Mouse (Mus musculus) B cell, adult (primary cell): ENCODE measurements around the gene Gba. TPM values are rescaled to one million over a fixed set of nuclear protein-coding genes. Genes with fewer than 3 reads are reported as not detected.

Source experiments
- total RNA-seq: library from RNA; stranded (reverse); gene quantifications from 4 replicates; pipeline ENCODE4 v1.2.4, GENCODE M21; 2023; ENCODE audit not compliant: inconsistent age

The Gba gene
- total RNA-seq, result 87.6 to 95.2 TPM (median 90.4 TPM) in 4 replicates

DNA sequence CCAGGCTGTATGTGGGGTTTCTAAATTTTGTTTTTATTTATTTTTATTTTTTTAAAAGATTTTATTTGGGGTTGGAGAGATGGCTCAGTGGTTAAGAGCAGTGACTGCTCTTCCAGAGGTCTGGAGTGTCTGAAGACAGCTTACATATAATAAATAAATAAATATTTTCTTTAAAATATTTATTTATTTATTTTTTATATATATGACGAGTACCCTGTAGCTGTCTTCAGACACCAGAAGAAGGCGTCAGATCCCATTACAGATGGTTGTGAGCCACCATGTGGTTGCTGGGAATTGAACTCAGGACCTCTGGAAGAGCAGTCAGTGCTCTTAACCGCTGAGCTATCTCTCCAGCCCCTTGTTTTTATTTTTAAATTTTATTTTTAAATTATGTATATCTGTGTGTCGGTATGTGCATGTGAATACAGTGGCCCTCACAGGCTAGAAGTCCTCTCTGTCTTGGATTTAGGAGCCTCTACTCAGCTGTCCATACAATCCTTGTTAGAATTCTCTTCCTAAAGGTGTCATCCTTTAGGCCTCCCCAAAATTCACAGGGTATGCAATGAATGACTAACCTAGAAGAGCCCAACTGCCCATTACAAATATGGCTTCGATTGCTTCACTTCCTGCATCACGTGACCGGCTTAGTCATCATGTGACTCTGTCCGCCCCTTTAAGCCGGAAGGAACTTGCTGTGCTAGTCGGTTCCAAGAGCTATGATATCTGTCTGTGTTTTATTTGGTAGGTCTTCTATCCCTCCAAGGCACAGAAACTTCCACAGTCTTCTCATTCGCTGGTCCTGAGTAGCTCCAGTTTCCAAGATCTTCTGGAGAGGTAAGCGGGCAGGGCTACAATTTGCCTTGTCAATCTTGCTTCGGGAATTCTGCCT is at the start of gene Gba:
TSS of gene Gba (plus strand) at position 676 of the 889 bp plus-strand sequence.

DNA sequence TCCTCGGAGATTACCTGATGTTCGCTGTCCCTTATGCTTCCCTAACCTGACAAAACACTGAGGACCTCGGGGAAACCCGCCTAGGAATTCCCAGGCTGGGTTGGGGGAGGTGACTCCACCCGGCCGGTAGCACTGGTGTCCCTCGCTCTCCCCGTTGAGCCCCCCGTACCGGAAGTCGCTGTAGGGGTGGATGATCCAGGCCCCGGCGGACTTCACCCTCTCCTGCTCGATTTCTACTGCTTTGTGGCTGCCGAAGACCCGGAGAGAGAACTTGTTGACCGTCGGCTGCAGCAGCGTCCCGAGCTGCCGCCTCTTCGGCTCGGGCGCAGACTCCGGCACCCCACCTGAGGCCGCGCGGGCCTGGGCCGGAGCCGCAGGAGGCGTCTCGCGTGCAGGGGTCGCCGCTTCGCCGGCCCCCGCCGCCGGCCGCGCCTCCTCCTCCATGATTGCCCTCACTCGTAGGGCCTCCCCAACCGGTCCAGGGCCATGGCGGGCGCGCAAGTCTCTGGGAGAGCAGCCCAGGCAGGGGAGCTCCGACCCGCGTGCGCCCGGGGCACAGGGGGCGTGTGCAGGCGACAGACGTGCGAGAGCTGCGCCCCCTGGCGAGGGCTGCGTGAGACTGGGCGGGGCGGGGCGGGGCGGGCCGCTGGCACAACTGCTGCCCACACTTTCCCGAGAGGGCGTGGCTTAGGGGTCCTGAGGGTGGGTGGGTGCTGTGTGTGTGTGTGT is 42.9 kb upstream of the Gba start, which contains the start of gene Hcn3:
TSS of gene Hcn3 (minus strand) at position 581 of the 729 bp plus-strand sequence.

DNA sequence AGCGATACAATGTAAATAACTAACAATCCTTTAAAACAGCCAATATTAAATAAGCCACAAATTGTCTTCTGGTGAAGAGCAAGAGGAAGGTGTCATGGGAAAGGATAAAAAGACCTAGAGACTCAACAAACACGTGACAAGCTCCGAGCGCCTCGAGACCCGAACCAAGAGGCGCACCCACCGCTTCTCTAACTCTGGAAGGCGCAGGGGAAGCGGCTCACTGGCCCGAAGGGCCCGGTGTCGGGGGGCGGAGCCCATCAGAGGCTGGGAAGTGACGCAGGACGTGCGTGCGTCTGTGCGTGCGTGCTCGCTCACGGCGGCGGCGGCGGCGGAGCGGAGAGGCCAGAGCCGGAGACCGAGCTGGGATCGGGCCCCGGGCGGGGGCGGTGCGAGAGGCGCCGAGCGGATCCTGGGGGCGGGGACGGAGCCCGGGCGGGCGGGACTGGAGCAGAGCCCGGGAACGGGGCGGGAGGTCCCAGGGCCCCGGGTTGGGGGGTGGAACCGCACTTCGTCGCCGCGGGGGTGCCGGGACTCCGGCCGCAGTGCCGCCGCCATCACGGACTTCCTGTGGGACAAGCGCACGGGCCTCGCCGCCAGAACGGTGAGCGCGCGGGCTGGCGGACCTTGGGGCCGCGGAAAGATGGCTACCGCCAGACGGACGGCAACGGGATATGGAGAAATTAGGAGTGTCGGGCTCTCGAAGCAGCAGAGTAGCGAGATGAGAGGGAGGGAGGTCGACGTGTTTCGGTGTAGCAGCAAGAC is 38.0 kb upstream of the Gba start, which contains the start of gene Clk2:
TSS of gene Clk2 (plus strand) at position 290 of the 762 bp plus-strand sequence.

DNA sequence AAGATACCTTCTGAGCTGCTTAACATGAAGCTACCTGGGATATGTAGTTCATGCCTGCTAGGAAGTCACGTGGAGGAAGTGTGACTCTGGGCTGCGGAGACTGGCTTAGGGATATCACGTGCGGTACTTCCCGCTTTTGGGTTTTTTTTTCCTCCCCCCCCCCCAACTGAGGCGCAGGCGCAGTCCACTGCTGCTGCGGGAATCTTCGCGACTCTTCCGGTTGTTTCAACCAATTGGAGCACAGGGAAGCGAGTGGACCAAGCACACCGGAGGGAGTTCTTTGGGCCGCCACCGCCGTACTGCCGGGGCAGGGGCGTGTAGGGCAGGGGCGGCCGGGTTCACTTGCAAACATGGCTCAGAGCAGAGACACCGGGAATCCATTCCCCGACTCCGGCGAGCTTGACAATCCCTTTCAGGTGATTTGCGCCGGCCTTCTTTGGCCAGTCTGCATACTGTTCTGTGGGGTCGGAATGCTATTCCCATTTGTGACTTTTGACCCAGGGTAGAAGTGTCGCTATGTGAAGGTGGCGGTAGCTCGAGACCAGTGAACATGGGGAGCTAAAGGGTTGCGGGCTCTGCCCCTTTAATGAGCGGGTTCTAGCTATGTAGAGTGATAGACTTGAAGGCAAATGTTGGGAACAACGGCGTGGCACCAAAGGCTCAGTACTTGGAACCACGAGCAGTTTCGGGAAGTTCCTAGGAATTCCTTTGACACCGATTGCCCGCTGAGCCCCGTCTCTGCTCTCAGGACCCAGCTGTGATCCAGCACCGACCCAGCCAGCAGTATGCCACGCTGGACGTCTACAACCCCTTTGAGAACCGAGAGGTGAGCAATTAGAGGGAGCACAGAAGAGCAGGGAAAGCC is 25.3 kb upstream of the Gba start, which contains the start of gene Scamp3:
TSS of gene Scamp3 (plus strand) at position 232 of the 865 bp plus-strand sequence.

DNA sequence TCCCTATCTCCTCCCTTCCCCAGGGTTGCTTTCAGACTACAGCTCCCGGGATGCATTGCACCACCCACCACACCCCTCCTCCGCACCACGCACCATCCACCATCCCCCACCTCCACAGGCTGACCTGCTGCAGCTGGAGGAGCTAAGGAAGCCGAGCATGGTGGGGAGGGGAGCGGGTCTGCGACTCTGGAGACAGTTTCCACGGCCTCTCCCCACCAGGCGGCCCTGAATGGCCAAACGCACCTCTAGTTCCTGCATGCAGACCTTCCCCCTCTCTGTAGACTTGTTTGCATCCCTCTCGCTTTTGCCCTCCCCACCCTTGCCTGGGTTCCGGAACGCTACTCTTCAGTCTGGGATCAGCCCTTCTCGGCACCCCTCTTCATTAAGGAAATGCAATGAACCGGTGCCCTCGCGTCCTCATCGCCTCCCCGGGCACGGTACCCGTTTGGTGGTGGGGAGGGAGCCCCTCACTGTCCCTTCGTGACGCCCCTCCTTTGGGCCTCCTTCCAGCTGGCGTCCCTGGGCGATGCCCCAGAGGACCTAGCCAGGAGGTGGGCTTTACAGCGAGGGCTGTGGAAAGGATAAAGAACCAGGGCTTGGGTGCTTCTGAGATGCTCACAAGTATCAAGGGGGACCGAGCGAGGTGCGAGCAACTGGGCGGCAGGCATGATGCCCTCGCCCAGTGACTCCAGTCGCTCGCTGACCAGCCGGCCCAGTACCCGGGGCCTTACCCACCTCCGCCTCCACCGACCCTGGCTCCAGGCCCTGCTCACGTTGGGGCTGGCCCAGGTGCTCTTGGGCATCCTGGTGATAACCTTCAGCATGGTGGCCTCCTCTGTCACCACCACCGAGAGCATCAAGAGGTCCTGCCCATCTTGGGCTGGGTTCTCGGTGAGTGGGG is 19.4 kb upstream of the Gba start, which contains the start of gene Fam189b:
TSS of gene Fam189b (plus strand) at position 86 of the 901 bp plus-strand sequence.

DNA sequence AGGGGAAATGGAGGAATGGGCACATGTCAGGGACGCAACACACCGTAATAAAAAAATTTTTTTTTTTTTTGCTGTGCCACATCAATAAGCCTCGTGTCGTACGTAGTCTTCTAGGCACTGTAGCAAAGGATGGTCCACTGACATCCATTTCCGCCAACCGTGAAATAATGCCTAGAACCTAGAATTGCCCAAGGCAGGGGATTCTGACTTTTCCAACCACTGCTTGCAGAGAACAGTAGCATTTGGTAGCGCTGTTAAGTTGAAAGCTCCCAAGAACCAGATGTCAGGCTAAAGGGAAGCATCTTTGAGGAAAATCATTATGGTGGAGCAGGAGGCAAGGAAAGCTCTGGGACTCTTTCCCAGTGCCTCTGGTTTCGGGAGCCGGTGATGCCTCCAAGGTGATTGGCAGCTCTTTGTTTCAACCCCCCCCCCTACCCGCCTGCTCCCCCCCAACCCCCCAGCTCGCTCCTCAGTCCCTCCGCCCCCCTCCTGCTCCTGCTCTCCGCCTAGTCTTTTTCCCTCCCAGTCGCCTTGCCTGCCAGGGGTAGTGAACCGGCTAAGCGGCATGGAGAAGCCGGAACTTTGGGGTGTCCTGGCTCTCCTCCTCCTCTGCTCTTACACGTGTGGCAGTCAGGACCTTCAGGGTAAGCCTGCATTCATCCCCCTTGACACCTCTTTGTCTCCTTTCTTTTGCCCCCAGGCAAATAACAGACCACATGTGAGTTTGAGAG is 12.1 kb downstream of the Gba start, which contains the start of gene Thbs3:
TSS of gene Thbs3 (plus strand) at position 500 of the 731 bp plus-strand sequence.

DNA sequence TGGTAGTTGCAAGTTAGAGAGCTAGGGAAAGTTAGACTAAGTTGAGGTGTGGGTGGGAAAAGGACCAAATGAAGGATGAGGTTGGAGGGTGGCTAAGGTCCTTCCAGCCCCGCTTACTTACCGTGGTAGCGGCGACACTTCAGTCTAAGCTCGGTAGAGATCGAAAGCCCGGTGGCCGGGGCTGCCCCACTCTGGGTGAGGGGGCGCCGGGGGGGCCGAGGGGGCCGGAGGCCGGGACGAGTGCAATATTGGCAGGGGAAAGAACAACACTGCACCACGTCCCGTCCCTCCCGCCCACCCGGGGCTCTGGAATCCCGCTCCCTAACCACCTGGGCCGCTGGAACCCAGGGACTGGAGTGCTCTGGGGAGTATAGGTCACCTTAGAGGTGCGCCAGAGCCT is 24.2 kb downstream of the Gba start, which contains the start of gene Mtx1:
TSS of gene Mtx1 (minus strand) at position 189 of the 400 bp plus-strand sequence.

DNA sequence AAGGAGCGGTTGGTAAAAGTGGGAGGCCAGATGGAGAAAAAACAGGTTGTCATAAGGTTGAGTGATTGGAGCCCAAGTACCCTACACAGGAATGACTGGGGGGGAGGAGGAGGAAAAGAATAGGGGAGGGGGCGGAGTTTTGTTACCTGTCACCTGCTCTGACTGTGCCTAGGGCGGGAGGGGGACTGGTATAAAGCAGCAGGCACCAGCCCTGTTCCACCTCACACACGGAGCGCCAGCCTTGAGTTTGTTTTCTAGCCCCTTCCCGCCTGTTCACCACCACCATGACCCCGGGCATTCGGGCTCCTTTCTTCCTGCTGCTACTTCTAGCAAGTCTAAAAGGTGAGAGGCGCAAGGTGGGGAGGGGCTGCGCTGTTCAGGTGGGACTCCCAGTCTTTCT is 26.1 kb downstream of the Gba start, which contains the start of gene Muc1:
TSS of gene Muc1 (plus strand) at position 222 of the 400 bp plus-strand sequence.

DNA sequence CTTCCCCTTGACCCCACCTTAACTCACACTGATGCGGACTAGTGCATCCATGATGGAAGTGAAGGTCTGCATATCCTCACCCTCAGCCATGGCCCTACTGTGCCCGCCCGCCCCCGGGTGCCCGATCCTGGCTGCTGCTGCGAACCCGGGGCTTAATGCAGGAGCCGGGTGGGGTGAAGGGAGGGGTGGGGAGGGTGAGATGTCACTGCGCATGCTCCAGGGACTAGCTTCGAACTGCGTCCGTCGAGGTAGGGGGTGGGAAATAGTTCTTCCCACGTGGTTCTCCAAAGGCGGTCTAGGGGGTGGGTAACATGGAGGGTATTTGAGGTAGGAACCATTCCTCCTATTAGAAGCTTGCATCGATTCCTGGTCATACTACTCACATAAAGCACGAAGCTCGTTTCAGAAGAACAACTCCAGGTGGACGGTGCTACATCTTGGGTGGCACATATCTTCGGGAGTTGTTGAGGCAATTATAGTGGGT is 43.0 kb downstream of the Gba start, which contains the start of gene Krtcap2:
TSS of gene Krtcap2 (plus strand) at position 279 of the 484 bp plus-strand sequence.

DNA sequence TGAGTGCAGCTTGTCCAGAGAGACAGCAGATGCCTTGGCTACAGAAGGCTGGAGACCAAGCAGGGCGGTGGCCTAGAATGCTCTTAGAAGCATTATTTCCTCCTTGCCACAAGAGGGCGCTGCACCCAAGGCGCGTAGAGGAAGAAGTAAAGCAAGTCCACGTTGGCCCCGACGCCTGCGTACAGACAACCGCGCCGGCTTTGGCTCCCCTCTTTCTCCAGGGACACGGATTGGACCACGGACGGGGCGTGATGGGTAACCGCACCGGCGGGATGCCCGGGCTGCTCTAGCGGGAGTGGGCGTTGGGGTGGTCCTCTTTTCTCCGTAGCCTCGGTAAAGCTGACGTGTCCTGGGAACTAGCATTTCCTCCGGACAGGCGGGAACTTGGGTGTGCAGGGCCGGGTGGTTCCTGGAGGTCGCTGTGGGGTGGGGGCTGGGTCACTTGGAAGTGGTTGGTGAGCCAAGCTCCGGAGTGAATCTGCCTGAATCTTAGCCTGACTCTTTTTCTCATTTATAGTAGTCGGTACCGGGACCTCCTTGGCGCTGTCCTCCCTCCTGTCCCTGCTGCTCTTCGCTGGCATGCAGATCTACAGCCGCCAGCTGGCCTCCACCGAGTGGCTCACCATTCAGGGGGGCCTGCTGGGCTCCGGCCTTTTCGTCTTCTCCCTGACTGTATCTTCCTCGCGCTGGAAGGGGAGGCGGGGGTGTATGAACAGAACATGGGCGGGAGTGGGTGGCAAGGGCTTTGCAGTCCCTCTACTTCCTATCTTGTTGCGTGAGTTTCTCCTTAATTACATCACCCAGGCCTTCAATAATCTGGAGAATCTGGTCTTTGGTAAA is 43.8 kb downstream of the Gba start, which contains the start of gene Trim46:
TSS of gene Trim46 (minus strand) at position 49 of the 840 bp plus-strand sequence.

Other genes starting within 250 kb of the Gba start
- gene Rusc1, start 109.6 kb upstream of the Gba start, total RNA-seq, result 46.6 to 58.3 TPM (median 51.4 TPM) in 4 replicates
- not detected in 4 replicates for gene Gm43738, start 101.8 kb upstream of the Gba start, total RNA-seq
- gene Fdps, start 101.0 kb upstream of the Gba start, total RNA-seq, result 16.5 to 21.8 TPM (median 18.6 TPM) in 4 replicates
- 0.18 TPM in 1 of 4 replicates, not detected in the others for gene Pklr, start 66.8 kb upstream of the Gba start, total RNA-seq
- 2.1 to 4.4 TPM (median 4.1 TPM) in 4 replicates for gene Hcn3, start 42.7 kb upstream of the Gba start, total RNA-seq
- gene Clk2, start 38.1 kb upstream of the Gba start, total RNA-seq, result 137 to 156 TPM (median 153 TPM) in 4 replicates
- gene Scamp3, start 25.5 kb upstream of the Gba start, total RNA-seq, result 106 to 112 TPM (median 108 TPM) in 4 replicates
- gene Fam189b, start 19.8 kb upstream of the Gba start, total RNA-seq, result 14.0 to 22.6 TPM (median 17.1 TPM) in 4 replicates
- 7.6 to 14.7 TPM (median 8.8 TPM) in 4 replicates for gene Thbs3, start 12.3 kb downstream of the Gba start, total RNA-seq
- 208 to 228 TPM (median 213 TPM) in 4 replicates for gene Mtx1, start 24.2 kb downstream of the Gba start, total RNA-seq
- 0.80 to 2.1 TPM (median 1.1 TPM) in 4 replicates for gene Muc1, start 26.1 kb downstream of the Gba start, total RNA-seq
- 92.4 to 106 TPM (median 94.3 TPM) in 4 replicates for gene Krtcap2, start 43.0 kb downstream of the Gba start, total RNA-seq
- gene Trim46, start 43.4 kb downstream of the Gba start, total RNA-seq, result 2.8 to 4.4 TPM (median 3.4 TPM) in 4 replicates
- 63.2 to 86.3 TPM (median 79.6 TPM) in 4 replicates for gene Dpm3, start 56.4 kb downstream of the Gba start, total RNA-seq
- 136 to 155 TPM (median 153 TPM) in 4 replicates for gene Slc50a1, start 67.6 kb downstream of the Gba start, total RNA-seq
- gene Efna1, start 78.2 kb downstream of the Gba start, total RNA-seq, result 0.48 to 1.5 TPM (median 0.78 TPM) in 4 replicates
- gene Efna3, start 120.0 kb downstream of the Gba start, total RNA-seq, result not detected in 4 replicates
- not detected in 4 replicates for gene Efna4, start 135.1 kb downstream of the Gba start, total RNA-seq
- gene Adam15, start 147.1 kb downstream of the Gba start, total RNA-seq, result 4.5 to 7.9 TPM (median 5.5 TPM) in 4 replicates
- not detected in 4 replicates for gene Dcst2, start 159.0 kb downstream of the Gba start, total RNA-seq
- gene Dcst1, start 162.3 kb downstream of the Gba start, total RNA-seq, result not detected in 4 replicates
- 50.9 to 68.8 TPM (median 61.8 TPM) in 4 replicates for gene Zbtb7b, start 191.8 kb downstream of the Gba start, total RNA-seq
- gene Lenep, start 199.9 kb downstream of the Gba start, total RNA-seq, result 1.3 TPM in 1 of 4 replicates, not detected in the others
- gene Flad1, start 208.9 kb downstream of the Gba start, total RNA-seq, result 40.2 to 51.7 TPM (median 45.4 TPM) in 4 replicates
- gene Cks1b, start 215.5 kb downstream of the Gba start, total RNA-seq, result 2.9 to 5.9 TPM (median 4.7 TPM) in 4 replicates
- gene Shc1, start 215.5 kb downstream of the Gba start, total RNA-seq, result 86.4 to 99.2 TPM (median 94.7 TPM) in 4 replicates
- gene Pygo2, start 227.3 kb downstream of the Gba start, total RNA-seq, result 34.3 to 43.6 TPM (median 35.5 TPM) in 4 replicates
- gene Pbxip1, start 233.8 kb downstream of the Gba start, total RNA-seq, result 126 to 144 TPM (median 138 TPM) in 4 replicates